Mouse (Mus musculus): ENCODE measurements around the gene Ambra1.

The Ambra1 gene

DNA sequence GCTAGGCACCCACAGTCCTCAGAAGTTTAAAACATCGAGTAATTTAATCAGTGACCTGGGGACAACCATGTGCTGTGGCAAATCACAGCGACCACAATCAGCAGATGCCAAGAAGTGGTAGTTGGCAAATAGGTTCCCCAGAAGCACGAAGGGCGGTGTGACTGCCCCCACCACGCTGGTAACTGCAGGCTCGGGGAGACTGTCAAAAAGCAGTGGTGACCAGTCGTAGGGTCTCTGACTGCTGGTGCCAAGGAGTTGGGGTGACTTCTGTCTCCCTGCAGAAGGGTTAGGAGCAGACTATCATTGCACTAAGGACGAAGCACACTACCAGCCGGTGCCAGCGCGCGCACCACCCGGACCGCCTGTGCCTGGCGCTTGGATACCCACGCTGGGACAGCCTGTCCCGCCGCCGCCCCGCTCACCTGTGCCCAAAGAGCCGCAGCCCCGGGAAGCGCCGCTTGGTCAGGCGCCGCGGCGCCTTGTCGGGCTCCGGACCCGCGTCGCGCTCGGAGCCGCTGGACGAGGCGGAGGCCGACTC, 233.0 kb downstream of the Ambra1 start:
- no peak for DNase-seq

DNA sequence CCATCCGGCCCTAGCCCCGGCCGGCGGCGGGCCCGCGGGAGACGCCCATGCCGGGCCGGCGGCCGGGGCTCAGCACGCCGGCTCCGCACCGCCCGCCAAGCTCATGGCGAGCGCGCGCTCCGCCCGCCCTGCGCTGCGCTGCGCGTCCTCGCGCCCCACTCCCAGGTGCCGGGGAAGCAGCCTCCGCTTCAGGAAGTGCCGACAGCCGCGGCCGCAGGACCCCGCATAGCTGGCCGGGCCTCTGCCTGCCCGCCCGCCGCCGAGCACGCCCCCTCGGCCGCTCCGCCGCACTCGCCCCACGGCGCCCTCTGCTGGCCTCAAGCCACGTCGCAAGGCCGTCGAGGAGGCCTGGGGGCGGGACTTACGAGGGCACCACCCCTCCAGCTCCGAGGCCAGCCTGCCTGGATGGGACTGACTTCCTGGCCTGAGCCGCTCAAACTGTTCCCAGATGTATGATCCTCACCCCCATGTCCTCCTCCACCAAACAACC, 233.6 kb downstream of the Ambra1 start:
- peak; percentile 98 for DNase-seq

DNA sequence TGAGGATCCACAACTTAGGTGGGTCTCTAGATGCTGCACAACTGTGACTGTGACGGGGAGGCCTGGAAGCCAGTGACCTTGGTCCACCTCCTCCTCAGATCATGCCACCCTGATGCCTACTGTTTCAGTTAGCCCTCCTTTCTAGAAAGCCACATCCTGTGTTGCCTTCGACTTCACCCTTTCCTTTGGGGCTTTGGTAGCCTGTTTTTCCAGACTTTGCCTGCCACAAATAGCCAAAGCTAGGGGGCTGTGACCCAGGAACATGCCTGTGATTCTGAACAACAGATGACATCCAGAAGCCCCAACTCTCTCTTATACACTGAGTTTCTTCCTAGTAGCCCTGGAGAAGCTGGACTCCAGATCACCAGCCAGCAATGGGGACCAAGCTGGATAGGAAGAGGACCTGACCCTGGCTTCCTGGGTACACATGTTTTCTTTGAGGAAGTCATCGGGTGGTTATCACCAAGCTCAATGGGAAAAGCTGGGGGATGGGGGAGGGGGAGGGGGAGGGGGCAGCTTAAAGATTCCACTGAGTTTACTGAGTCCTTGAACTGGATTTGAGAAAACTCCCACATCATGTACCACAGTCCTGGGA, 234.8 kb downstream of the Ambra1 start:
- DNase-seq: no peak

DNA sequence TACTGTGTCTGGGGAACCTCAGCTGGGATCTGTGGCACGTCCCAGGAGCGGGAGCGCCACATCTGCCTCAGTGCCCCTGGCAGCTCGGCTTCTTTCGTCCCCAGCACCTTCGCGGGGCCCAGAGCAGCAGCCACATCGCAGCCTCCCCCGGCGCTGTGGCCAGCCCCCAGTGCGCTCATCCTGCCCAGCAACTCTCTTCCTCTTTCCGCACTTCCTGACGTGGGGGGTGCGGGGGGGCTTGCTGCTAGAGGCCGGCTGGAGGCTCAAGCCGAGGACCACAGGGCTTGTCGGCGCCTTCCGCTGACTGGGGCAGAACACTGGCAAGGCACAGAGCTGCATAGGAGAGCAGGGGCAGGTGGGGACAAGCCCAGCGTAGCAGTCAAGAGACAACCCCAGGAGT, 235.5 kb downstream of the Ambra1 start:
- peak; percentile 88 for DNase-seq

DNA sequence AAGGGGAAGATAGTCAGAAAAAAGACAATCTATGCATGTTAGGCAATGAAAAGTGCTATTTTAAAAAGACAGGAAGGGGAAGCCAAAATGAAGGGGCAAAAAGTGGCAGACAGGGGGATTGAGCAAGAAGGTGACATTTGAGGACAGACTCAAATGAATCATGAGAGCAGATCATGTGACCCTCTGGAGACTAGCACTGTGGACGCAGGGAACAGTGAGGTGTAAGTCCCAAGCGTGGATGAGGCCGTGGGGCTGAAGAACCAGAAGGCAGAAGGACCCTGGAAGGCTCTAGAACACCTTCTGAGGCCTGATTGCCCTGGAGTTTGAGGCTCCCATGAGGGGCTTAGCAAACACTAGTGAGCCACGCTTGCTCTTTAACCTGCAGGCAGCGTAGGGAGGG, 236.4 kb downstream of the Ambra1 start:
- DNase-seq: no peak

DNA sequence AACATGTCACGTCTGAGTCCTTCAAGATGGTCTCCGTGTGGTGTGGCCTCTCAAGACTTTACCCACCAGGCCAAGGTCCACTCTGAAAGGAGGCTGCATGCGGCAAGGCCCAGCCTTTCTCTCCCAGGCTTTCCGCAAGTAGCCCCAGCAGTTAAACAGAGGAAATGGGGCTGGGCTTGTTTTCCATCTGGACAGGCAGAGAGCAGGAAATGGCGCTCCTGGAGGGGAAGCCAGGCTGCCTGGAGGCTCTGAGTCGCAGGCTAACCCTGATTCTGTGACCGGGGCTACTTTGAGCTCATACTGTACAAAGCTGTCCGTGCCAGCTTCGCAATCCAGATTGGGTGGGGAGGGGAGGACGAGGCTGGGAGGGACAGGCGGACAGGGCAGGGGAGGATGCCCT, 238.0 kb downstream of the Ambra1 start:
- peak; percentile 71 for DNase-seq
